Mouse (Mus musculus) forebrain, embryonic 13.5 days (tissue): Measurements from ENCODE around the gene Kcne4. TPM values are rescaled to one million over a fixed set of nuclear protein-coding genes. Genes with fewer than 3 reads are reported as not detected.
"Not testable (repeated sequence)": the region's sequence is repeated elsewhere in the genome, so short reads cannot be mapped to it uniquely, and the experiment has no call there.

Experiments used
- ATAC-seq: fragments of 200-750 bp; cut with Nextera tagmentation; 2 replicates; pipeline ENCODE4 v1.8.0; 2017
- H3K27ac ChIP-seq: fragments of 300-500 bp; sonication (generic); 2 replicates; pipeline ENCODE4 v1.5.1; 2015; ENCODE audit warnings: inconsistent platforms, mild to moderate bottlenecking, moderate library complexity
- H3K27me3 ChIP-seq: fragments of 300-500 bp; sonication (generic); 2 replicates; pipeline ENCODE4 v1.6.1; 2015; ENCODE audit warnings: mild to moderate bottlenecking, inconsistent platforms
- H3K36me3 ChIP-seq: fragments of 300-500 bp; sonication (generic); 2 replicates; pipeline ENCODE4 v1.6.1; 2015; ENCODE audit warnings: mild to moderate bottlenecking, inconsistent platforms; ENCODE audit not compliant: poor library complexity, severe bottlenecking
- H3K4me1 ChIP-seq: fragments of 300-500 bp; sonication (generic); 2 replicates; pipeline ENCODE4 v1.6.1; 2015; ENCODE audit warnings: inconsistent platforms
- H3K4me2 ChIP-seq: fragments of 300-500 bp; sonication (generic); 2 replicates; pipeline ENCODE4 v1.6.1; 2015; ENCODE audit warnings: inconsistent platforms, mild to moderate bottlenecking, moderate library complexity
- H3K4me3 ChIP-seq: fragments of 300-500 bp; sonication (generic); 2 replicates; pipeline ENCODE4 v1.5.1; 2015; ENCODE audit warnings: mild to moderate bottlenecking, inconsistent platforms
- H3K9ac ChIP-seq: fragments of 300-500 bp; sonication (generic); 2 replicates; pipeline ENCODE4 v1.6.1; 2015; ENCODE audit warnings: mild to moderate bottlenecking, inconsistent platforms
- H3K9me3 ChIP-seq: fragments of 300-500 bp; sonication (generic); replicated peaks from 2 replicates; pipeline ENCODE4 v1.6.1; 2016; ENCODE audit warnings: inconsistent platforms
- WGBS: fragments of 180-500 bp; shearing (Covaris S2); methylation state at CpG from one replicate; pipeline ENCODE4 v1.1.7; 2015; 5-methylcytosine and 5-hydroxymethylcytosine counted together
- polyA plus RNA-seq: library from polyadenylated mRNA; unstranded; fragments of >200 nt; fragmentation: Nextera tagmentation; extraction: Ambion mirVana; gene quantifications from 2 replicates; pipeline ENCODE4 v1.2.1, GENCODE M21; 2015

Gene Kcne4
- 0.71 and 0.79 TPM in 2 replicates for polyA plus RNA-seq

GRCm38 (mm10) chr1:78816639-78817038, at the start of gene Kcne4:
TSS of gene Kcne4 (plus strand) at chr1:78816758.
- 78% methylated on average over 10 of the region's 10 CpGs for WGBS
- peaks cover 24% of the 10 kb centered on the region for H3K4me1 ChIP-seq
- no peak for ATAC-seq

DNA sequence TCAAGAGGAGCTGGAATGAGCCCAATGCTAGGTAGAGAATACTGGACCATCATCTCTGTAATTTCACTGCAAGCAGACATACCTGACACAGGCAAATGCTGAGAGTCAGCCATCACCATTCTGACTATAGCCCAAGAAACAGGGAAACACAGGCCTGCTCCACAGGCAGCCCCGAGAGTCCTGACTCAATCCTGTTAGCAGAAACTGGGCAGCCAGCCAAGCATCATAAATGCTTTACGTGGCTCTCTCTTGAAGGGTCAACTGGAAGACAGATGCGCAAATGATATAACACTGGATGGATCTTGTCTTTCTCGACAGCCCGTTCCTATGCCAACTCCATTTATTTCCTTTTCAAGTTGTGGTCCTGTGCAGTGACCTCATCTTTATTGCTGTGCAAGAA, 34.7 kb upstream of the Kcne4 start:
- H3K9me3 ChIP-seq = no peaks in the 10 kb centered on the region
- H3K36me3 ChIP-seq = no peaks in the 10 kb centered on the region
- ATAC-seq = peak; percentile 70; the same call in 1 of the 2 replicates
- no peak overlapping the region for H3K4me3 ChIP-seq
- no peak overlapping the region for H3K9ac ChIP-seq
- no peak overlapping the region for H3K4me2 ChIP-seq
- 0 out of 2 replicates have a peak, but pooled peaks cover 4% of the 10 kb centered on the region for H3K4me1 ChIP-seq
- no peaks in the 10 kb centered on the region for H3K27me3 ChIP-seq
- H3K27ac ChIP-seq = no peak overlapping the region
- 61% methylated on average over 5 of the region's 5 CpGs for WGBS

More at GRCm38 (mm10) chr1:78816639-78817038, at the start of gene Kcne4:
- Histone ChIP-seq H3K27me3 (no peaks in the 10 kb centered on the region), H3K27ac (no peak within 1 kb of the TSS), H3K36me3 (no peaks in the 10 kb centered on the region), H3K4me3 (no peak within 1 kb of the TSS), H3K4me2 (no peak within 1 kb of the TSS), H3K9me3 (no peaks in the 10 kb centered on the region), H3K9ac (no peak within 1 kb of the TSS)

DNA sequence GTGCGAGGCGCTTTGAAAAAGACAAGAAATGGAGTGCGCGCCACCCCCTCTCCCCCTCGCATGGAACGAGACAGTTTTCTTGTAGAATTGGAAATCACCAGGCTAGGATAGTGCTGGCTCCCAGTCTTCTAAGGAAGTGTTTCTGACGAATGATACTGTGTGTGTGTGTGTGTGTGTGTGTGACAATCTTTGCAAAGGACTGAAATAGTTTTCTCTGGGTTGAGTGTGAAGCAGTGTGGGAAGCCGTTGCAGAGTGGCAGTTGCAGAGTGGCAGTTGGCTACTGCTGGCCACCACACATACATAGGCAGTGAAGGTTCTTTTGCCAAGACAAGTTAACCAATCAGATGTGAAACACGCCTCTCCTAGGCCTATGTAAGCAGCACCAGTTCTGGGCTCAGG, 31.6 kb upstream of the Kcne4 start:
- H3K36me3 ChIP-seq, H3K27ac ChIP-seq, ATAC-seq, H3K9ac ChIP-seq, H3K9me3 ChIP-seq, H3K4me3 ChIP-seq, H3K27me3 ChIP-seq, H3K4me1 ChIP-seq, H3K4me2 ChIP-seq: not testable (repeated sequence)
- 96% methylated on average over 9 of the region's 9 CpGs for WGBS

DNA sequence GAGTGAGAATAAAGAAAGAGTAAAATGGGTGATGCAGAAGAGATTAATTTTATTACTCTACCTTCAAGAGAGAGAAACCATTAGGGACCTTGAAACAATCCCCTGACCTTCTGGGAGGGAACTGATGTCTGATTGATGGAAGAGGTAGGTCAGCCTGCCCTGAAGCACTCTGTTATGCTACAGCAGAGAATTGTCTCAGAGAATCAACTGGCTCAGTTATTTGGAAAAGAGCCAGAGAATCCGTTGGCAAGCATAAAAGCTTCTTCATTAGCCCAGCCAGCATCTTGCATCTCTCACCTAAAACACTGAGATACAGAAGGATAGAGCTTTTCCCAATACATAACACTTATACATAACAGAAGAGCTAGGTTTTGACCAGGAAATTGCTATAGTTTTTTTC, 26.8 kb upstream of the Kcne4 start:
- 27% methylated on average over 1 of the region's 1 CpGs for WGBS
- H3K9ac ChIP-seq = no peak overlapping the region
- H3K4me2 ChIP-seq = no peak overlapping the region
- no peaks in the 10 kb centered on the region for H3K27me3 ChIP-seq
- H3K27ac ChIP-seq = no peak overlapping the region
- no peaks in the 10 kb centered on the region for H3K4me1 ChIP-seq
- ATAC-seq = no peak
- no peaks in the 10 kb centered on the region for H3K9me3 ChIP-seq
- H3K36me3 ChIP-seq = no peaks in the 10 kb centered on the region
- no peak overlapping the region for H3K4me3 ChIP-seq

DNA sequence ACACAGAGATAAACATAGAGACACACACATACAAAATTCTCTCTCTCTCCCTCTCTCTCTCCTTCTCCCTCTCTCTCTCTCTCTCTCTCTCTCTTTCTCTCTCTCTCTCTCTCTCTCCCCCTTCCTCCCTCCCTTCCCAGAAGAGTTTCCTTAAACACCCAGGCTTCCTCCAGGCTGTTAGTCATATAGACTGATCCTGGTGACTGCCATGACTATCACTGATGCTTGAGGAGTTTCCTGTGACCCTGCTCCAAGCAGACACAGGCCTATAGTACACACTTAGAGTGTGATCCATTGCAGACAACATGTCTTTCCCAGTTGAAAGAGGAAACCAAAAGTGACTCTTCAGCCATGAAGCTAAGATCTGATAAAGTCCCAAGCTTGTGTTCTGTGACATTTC, 9.1 kb upstream of the Kcne4 start:
- ATAC-seq = no peak
- Histone ChIP-seq H3K27me3 (no peaks in the 10 kb centered on the region), H3K4me3 (no peak overlapping the region), H3K9ac (no peak overlapping the region), H3K4me2 (no peak overlapping the region), H3K9me3 (no peaks in the 10 kb centered on the region), H3K27ac (no peak overlapping the region), H3K4me1 (no peaks in the 10 kb centered on the region), H3K36me3 (no peaks in the 10 kb centered on the region)

DNA sequence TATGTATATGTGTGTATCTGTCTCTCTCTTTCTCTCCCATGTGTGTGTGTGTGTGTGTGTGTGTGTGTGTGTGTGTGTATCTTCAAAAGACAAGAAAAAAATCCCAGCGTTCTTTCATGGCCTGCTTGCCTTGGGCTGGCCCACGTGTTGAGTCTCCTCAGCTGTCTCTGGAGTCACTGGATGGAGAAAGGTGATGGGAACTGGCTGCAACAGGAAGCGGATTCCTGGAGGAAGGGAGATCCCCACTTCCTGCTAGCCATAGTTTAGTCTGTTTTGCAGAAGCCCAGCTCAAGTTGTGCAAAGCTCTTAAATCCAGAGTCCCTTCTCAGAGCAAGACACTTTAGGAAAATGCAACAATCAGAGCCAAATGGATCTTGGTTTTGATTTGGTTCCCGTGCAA, 6.7 kb upstream of the Kcne4 start:
- 73% methylated on average over 4 of the region's 4 CpGs for WGBS
- no peak overlapping the region for H3K9ac ChIP-seq
- no peaks in the 10 kb centered on the region for H3K9me3 ChIP-seq
- no peaks in the 10 kb centered on the region for H3K27me3 ChIP-seq
- ATAC-seq = no peak
- H3K4me1 ChIP-seq = no peaks in the 10 kb centered on the region
- H3K36me3 ChIP-seq = no peaks in the 10 kb centered on the region
- H3K27ac ChIP-seq = no peak overlapping the region
- H3K4me2 ChIP-seq = no peak overlapping the region
- no peak overlapping the region for H3K4me3 ChIP-seq

DNA sequence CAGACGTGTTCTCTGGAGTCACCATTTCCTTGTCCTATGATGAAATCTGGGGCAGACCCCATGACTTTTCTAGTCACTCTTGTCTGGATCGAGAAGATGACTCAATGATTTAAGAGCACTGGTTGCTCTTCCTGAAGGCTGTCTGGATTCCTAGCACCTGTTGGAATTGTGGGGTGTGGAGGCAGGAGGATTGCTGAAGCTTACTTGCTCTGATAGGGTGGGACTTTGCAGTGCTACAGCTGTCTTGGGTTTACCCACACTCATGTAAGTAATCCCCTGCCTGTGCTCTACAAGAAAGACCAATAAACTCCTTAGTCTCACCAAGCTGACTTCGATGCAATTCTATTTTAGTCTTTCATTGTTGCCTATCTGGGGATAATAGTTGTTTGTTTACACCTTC, 5.7 kb upstream of the Kcne4 start:
- Histone ChIP-seq H3K36me3 (no peaks in the 10 kb centered on the region), H3K9me3 (no peaks in the 10 kb centered on the region), H3K4me2 (no peak overlapping the region), H3K4me3 (no peak overlapping the region), H3K9ac (no peak overlapping the region), H3K27ac (no peak overlapping the region), H3K27me3 (no peaks in the 10 kb centered on the region), H3K4me1 (no peaks in the 10 kb centered on the region)
- WGBS = 80% methylated on average over 3 of the region's 3 CpGs
- ATAC-seq = no peak

GRCm38 (mm10) chr1:78811975-78812490, 4.5 kb upstream of the Kcne4 start:
- no peak overlapping the region for H3K4me3 ChIP-seq
- 81% methylated on average over 10 of the region's 10 CpGs for WGBS
- no peaks in the 10 kb centered on the region for H3K27me3 ChIP-seq
- ATAC-seq = no peak
- H3K36me3 ChIP-seq = no peaks in the 10 kb centered on the region
- H3K9ac ChIP-seq = no peak overlapping the region
- no peaks in the 10 kb centered on the region for H3K9me3 ChIP-seq
- H3K27ac ChIP-seq = no peak overlapping the region
- no peaks in the 10 kb centered on the region for H3K4me1 ChIP-seq
- H3K4me2 ChIP-seq = no peak overlapping the region

DNA sequence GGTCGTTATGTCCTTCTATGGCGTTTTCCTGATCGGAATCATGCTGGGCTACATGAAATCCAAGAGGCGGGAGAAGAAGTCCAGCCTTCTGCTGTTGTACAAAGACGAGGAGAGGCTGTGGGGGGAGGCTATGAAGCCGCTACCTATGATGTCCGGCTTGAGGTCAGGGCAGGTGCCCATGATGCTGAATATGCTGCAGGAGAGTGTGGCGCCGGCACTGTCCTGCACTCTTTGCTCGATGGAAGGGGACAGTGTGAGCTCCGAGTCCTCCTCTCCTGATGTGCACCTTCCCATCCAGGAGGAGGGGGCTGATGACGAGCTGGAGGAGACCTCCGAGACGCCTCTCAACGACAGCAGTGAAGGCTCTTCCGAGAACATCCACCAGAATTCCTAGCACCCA, 1.2 kb downstream of the Kcne4 start:
- 88% methylated on average over 16 of the region's 16 CpGs for WGBS
- ATAC-seq = no peak
- H3K9ac ChIP-seq = no peak overlapping the region
- H3K36me3 ChIP-seq = no peaks in the 10 kb centered on the region
- no peaks in the 10 kb centered on the region for H3K27me3 ChIP-seq
- H3K9me3 ChIP-seq = no peaks in the 10 kb centered on the region
- H3K4me1 ChIP-seq = peaks cover 24% of the 10 kb centered on the region
- H3K27ac ChIP-seq = no peak overlapping the region
- H3K4me2 ChIP-seq = no peak overlapping the region
- H3K4me3 ChIP-seq = no peak overlapping the region

- Histone ChIP-seq H3K36me3 (no peaks in the 10 kb centered on the region), H3K4me3 (no peak overlapping the region), H3K9me3 (no peaks in the 10 kb centered on the region), H3K4me1 (peaks cover 24% of the 10 kb centered on the region), H3K27me3 (no peaks in the 10 kb centered on the region), H3K27ac (no peak overlapping the region), H3K4me2 (no peak overlapping the region), H3K9ac (no peak overlapping the region)
- ATAC-seq = 0 out of 2 replicates have a peak, but pooled peaks have one; percentile 5
- 68% methylated on average over 11 of the region's 11 CpGs for WGBS
These were observed 2.3 kb downstream of the Kcne4 start for GRCm38 (mm10) chr1:78818630-78819526.

DNA sequence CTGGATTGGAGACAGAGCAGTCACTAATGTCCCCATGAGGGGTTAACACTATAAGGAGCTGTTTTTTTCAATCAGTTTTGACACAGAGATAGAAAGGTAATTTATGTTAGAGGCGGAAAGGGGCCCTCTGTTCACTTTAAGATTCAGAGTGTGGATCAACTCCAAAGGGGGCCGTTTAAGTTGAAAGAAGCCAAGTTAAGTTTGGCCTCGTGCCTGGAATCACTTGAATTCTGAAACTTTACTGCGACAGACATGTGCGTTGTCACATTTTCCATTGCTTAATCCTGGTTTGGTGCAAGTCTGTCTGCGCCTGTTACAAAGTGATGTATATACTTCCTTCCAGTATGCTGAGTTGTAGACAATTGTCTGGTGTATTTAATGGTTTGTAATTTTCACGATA, 3.0 kb downstream of the Kcne4 start:
- peak; percentile 79 for ATAC-seq
- H3K9me3 ChIP-seq = no peaks in the 10 kb centered on the region
- no peak overlapping the region for H3K4me2 ChIP-seq
- 34% methylated on average over 7 of the region's 7 CpGs for WGBS
- no peak overlapping the region for H3K9ac ChIP-seq
- H3K4me1 ChIP-seq = peaks cover 24% of the 10 kb centered on the region
- no peaks in the 10 kb centered on the region for H3K36me3 ChIP-seq
- H3K27ac ChIP-seq = no peak overlapping the region
- H3K4me3 ChIP-seq = no peak overlapping the region
- no peaks in the 10 kb centered on the region for H3K27me3 ChIP-seq

GRCm38 (mm10) chr1:78820176-78820575, 3.6 kb downstream of the Kcne4 start:
- Histone ChIP-seq H3K4me3 (no peak overlapping the region), H3K27me3 (no peaks in the 10 kb centered on the region), H3K9me3 (no peaks in the 10 kb centered on the region), H3K4me2 (no peak overlapping the region), H3K27ac (no peak overlapping the region), H3K9ac (no peak overlapping the region), H3K4me1 (peaks cover 24% of the 10 kb centered on the region), H3K36me3 (no peaks in the 10 kb centered on the region)
- WGBS = 66% methylated on average over 8 of the region's 8 CpGs
- no peak for ATAC-seq
